Mouse (Mus musculus): Measurements from ENCODE around the gene Dnajc4. TPM values are rescaled to one million over a fixed set of nuclear protein-coding genes. Genes with fewer than 3 reads are reported as not detected.
A peak's percentile ranks its signal among the peaks of the same experiment; 100 is the strongest.
"Not testable (repeated sequence)": the region's sequence is repeated elsewhere in the genome, so short reads cannot be mapped to it uniquely, and the experiment has no call there.

Gene Dnajc4
- total and polyA plus RNA-seq, 2 experiments from 2014 or later: 13.5 to 25.6 TPM

- Histone ChIP-seq H3K9ac (replicated peaks; ENCODE audit: low read length) (peak overlapping the region; percentile 70), H3K27me3 (ENCODE audit: insufficient read depth, low read length) (no peaks in the 10 kb centered on the region), H3K4me3 (ENCODE audit: low read length) (peak overlapping the region; percentile 63), H3K9me3 (ENCODE audit: low read length) (no peaks in the 10 kb centered on the region), H3K36me3 (ENCODE audit: insufficient read depth, low read length) (peaks cover 4% of the 10 kb centered on the region; the same call in 1 of the 2 replicates), H3K4me2 (ENCODE audit: low read depth, low read length) (peak overlapping the region; percentile 91), H3K4me1 (ENCODE audit: insufficient read depth, low read length) (peaks cover 18% of the 10 kb centered on the region), H3K27ac (peak overlapping the region; percentile 54; the same call in 1 of the 2 replicates)
- 50% methylated on average over 20 of the region's 21 CpGs for WGBS
- DNase-seq (ENCODE audit: low spot score): peak; percentile 13
- ATAC-seq: no peak
- 0 out of 2 replicates have a peak, but pooled peaks have one; percentile 10 for TF ChIP-seq CTCF (IDR thresholded peaks at IDR 0.05; ENCODE audit: low read depth)
Measured at GRCm38 (mm10) chr19:6995255-6995991, 3.1 kb upstream of the Dnajc4 start.

DNA sequence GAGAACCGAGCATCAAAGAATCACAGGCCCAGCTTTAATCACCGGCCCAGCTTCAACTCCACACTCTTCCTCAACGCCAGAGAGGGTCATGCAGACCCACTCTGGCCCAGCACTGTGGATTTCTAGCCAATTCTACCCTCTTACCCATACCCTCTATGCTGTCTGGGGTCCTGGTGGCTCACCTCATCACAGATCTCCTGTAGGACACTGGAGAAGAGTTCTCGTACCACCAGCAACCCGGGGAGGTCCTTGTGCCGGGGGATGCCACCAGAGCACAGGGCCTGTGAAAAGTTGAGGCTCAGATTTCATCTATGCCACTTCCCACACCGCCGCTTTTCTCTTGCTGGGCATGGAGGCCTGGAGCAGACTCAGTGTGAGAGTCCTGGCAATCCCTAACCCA, 2.1 kb upstream of the Dnajc4 start:
- H3K9ac ChIP-seq (replicated peaks; ENCODE audit: low read length): no peak overlapping the region
- no peak overlapping the region for H3K4me2 ChIP-seq (ENCODE audit: low read depth, low read length)
- no peak for DNase-seq (ENCODE audit: low spot score)
- H3K4me1 ChIP-seq (ENCODE audit: insufficient read depth, low read length): peaks cover 18% of the 10 kb centered on the region
- peaks cover 4% of the 10 kb centered on the region; the same call in 1 of the 2 replicates for H3K36me3 ChIP-seq (ENCODE audit: insufficient read depth, low read length)
- ATAC-seq: no peak
- no peaks in the 10 kb centered on the region for H3K9me3 ChIP-seq (ENCODE audit: low read length)
- 82% methylated on average over 8 of the region's 8 CpGs for WGBS
- no peaks in the 10 kb centered on the region for H3K27me3 ChIP-seq (ENCODE audit: insufficient read depth, low read length)
- TF ChIP-seq CTCF (IDR thresholded peaks at IDR 0.05; ENCODE audit: low read depth): no peak
- no peak overlapping the region for H3K4me3 ChIP-seq (ENCODE audit: low read length)
- no peak overlapping the region for H3K27ac ChIP-seq

DNA sequence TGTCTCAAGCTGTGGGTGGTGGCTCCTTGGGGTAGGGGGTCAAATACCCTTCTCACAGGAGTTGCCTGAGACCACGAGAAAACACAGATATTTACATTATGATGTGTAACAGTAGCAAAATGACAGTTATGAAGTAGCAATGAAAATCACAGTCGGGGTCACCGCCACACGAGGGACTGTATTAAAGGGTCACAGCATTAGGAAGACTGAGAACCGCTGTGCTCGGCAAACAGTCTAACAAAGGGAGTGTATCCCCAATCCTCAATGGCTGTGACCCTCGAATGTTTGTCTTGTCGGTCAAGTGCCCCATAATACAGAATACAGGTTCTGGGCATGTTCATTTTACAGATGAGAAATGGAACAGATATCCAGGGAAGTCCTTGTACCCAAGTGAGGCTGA, 1.6 kb upstream of the Dnajc4 start:
- Histone ChIP-seq H3K9me3 (ENCODE audit: low read length) (no peaks in the 10 kb centered on the region), H3K4me2 (ENCODE audit: low read depth, low read length) (no peak overlapping the region), H3K27ac (no peak overlapping the region), H3K4me3 (ENCODE audit: low read length) (no peak overlapping the region), H3K36me3 (ENCODE audit: insufficient read depth, low read length) (peaks cover 1% of the 10 kb centered on the region; the same call in 1 of the 2 replicates), H3K9ac (replicated peaks; ENCODE audit: low read length) (no peak overlapping the region), H3K27me3 (ENCODE audit: insufficient read depth, low read length) (no peaks in the 10 kb centered on the region), H3K4me1 (ENCODE audit: insufficient read depth, low read length) (peaks cover 18% of the 10 kb centered on the region)
- ATAC-seq: no peak
- TF ChIP-seq CTCF (IDR thresholded peaks at IDR 0.05; ENCODE audit: low read depth): no peak
- DNase-seq (ENCODE audit: low spot score): no peak
- 88% methylated on average over 8 of the region's 8 CpGs for WGBS

- peak overlapping the region; percentile 56; the same call in 1 of the 2 replicates for H3K9ac ChIP-seq (replicated peaks; ENCODE audit: low read length)
- no peaks in the 10 kb centered on the region for H3K27me3 ChIP-seq (ENCODE audit: insufficient read depth, low read length)
- 66% methylated on average over 14 of the region's 14 CpGs for WGBS
- H3K4me3 ChIP-seq (ENCODE audit: low read length): peak overlapping the region; percentile 54
- H3K4me2 ChIP-seq (ENCODE audit: low read depth, low read length): peak overlapping the region; percentile 78
- H3K36me3 ChIP-seq (ENCODE audit: insufficient read depth, low read length): no peaks in the 10 kb centered on the region
- DNase-seq (ENCODE audit: low spot score) (no peak), ATAC-seq (no peak)
- no peaks in the 10 kb centered on the region for H3K9me3 ChIP-seq (ENCODE audit: low read length)
- peaks cover 18% of the 10 kb centered on the region for H3K4me1 ChIP-seq (ENCODE audit: insufficient read depth, low read length)
- peak overlapping the region; percentile 3; the same call in 1 of the 2 replicates for H3K27ac ChIP-seq
- peak; percentile 20 for TF ChIP-seq CTCF (IDR thresholded peaks at IDR 0.05; ENCODE audit: low read depth)
Measured at GRCm38 (mm10) chr19:6993011-6993770, 819 bp upstream of the Dnajc4 start.

DNA sequence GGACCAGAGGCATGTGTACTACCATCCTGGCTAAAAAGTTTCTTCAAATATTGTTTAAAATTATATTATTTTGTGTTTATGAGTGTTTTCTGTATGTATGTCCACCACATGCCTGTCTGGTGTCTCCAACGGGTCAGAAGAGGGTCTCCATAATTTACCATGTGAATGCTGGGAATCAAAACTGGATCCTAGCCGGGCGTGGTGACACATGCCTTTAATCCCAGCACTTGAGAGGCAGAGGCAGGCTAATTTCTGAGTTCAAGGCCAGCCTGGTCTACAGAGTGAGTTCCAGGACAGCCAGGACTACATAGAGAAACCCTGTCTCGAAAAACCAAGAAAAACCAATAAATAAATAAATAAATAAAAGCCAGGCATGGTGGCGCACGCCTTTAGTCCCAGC, 1.2 kb downstream of the Dnajc4 start:
- not testable (repeated sequence) for DNase-seq (ENCODE audit: low spot score); H3K27me3 ChIP-seq (ENCODE audit: insufficient read depth, low read length); H3K9me3 ChIP-seq (ENCODE audit: low read length); H3K4me3 ChIP-seq (ENCODE audit: low read length); H3K27ac ChIP-seq; H3K36me3 ChIP-seq (ENCODE audit: insufficient read depth, low read length); ATAC-seq; H3K4me2 ChIP-seq (ENCODE audit: low read depth, low read length); H3K9ac ChIP-seq (replicated peaks; ENCODE audit: low read length)
- WGBS: 92% methylated on average over 6 of the region's 6 CpGs
- peaks cover 11% of the 10 kb centered on the region; the same call in 1 of the 2 replicates for H3K4me1 ChIP-seq (ENCODE audit: insufficient read depth, low read length)

- WGBS: 88% methylated on average over 6 of the region's 6 CpGs
- Histone ChIP-seq H3K27me3 (ENCODE audit: insufficient read depth, low read length) (no peaks in the 10 kb centered on the region), H3K4me3 (ENCODE audit: low read length) (no peak overlapping the region), H3K4me1 (ENCODE audit: insufficient read depth, low read length) (peaks cover 11% of the 10 kb centered on the region; the same call in 1 of the 2 replicates), H3K9ac (replicated peaks; ENCODE audit: low read length) (no peak overlapping the region), H3K9me3 (ENCODE audit: low read length) (no peaks in the 10 kb centered on the region), H3K27ac (no peak overlapping the region), H3K4me2 (ENCODE audit: low read depth, low read length) (no peak overlapping the region), H3K36me3 (ENCODE audit: insufficient read depth, low read length) (no peaks in the 10 kb centered on the region)
- no peak for TF ChIP-seq CTCF (IDR thresholded peaks at IDR 0.05; ENCODE audit: low read depth)
- DNase-seq (ENCODE audit: low spot score) (no peak), ATAC-seq (no peak)
Measured at GRCm38 (mm10) chr19:6990712-6991111, 1.7 kb downstream of the Dnajc4 start.

Data from hindbrain, postnatal 0 days (tissue).